In the genomic region with DNA sequence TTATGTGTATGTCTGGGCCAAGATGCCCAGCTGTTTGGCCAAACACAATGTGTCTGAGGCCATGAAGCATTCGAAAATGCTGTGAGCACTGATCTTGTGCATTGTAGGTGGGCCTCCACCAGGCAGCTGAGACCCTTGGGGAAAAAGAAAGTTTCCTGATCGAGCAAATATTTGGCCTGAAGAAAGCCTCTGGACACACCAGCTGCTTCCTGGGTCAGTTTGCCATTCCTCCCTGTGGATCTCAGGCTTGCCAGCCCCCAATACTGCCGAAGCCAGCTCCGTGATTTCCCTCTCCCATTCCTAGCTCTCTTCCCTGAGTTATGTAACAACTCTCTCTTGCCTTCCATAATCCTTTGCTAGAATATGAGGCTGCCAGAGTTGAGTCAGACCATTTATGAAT, we compare ENCODE assay signal across 24 mouse cellular contexts. TPM values are rescaled to one million over a fixed set of nuclear protein-coding genes. Genes with fewer than 3 reads are reported as not detected.
DNase-seq lines count a peak whose midpoint lies in the region; ATAC-seq lines count a peak whose summit lies in the region.
"Had no signal": no experiment of that assay in that cellular context is flagged by ENCODE, and none has a peak within 500 bp of the region (broad histone marks: within the 10 kb centered on the region; RNA-seq: fewer than 3 reads in every experiment).

No protein-coding gene starts in this region.

- H3K9me3 ChIP-seq in embryonic facial prominence, embryonic 12.5 days: no peaks in the 10 kb centered on the region
- H3K9me3 ChIP-seq in embryonic facial prominence, embryonic 10.5 days: no peaks in the 10 kb centered on the region
- H3K9me3 ChIP-seq in liver, embryonic 13.5 days (replicated peaks): no peaks in the 10 kb centered on the region
- no peaks in the 10 kb centered on the region for H3K9me3 ChIP-seq in liver, embryonic 12.5 days (replicated peaks)
- H3K9me3 ChIP-seq: embryonic facial prominence, embryonic 13.5 days; forebrain, embryonic 12.5 days; forebrain, embryonic 15.5 days; heart, embryonic 12.5 days; heart, embryonic 15.5 days; hindbrain, embryonic 12.5 days; hindbrain, embryonic 15.5 days had no signal

- no peaks in the 10 kb centered on the region for H3K27me3 ChIP-seq in embryonic facial prominence, embryonic 12.5 days
- H3K27me3 ChIP-seq in embryonic facial prominence, embryonic 10.5 days (replicated peaks; ENCODE audit: low read depth, poor library complexity, severe bottlenecking): no peaks in the 10 kb centered on the region
- no peaks in the 10 kb centered on the region for H3K27me3 ChIP-seq in liver, embryonic 13.5 days
- H3K27me3 ChIP-seq in liver, embryonic 12.5 days (replicated peaks): peaks cover 7% of the 10 kb centered on the region; the same call in 1 of the 2 replicates
- H3K27me3 ChIP-seq: embryonic facial prominence, embryonic 13.5 days; forebrain, embryonic 12.5 days; forebrain, embryonic 15.5 days; hindbrain, embryonic 12.5 days; hindbrain, embryonic 15.5 days had no signal

- no peak overlapping the region for H3K9ac ChIP-seq in embryonic facial prominence, embryonic 12.5 days
- no peak overlapping the region for H3K9ac ChIP-seq in liver, embryonic 13.5 days
- no peak overlapping the region for H3K9ac ChIP-seq in liver, embryonic 12.5 days
- H3K9ac ChIP-seq: embryonic facial prominence, embryonic 13.5 days; forebrain, embryonic 12.5 days; forebrain, embryonic 15.5 days; heart, embryonic 12.5 days; heart, embryonic 15.5 days; hindbrain, embryonic 12.5 days; hindbrain, embryonic 15.5 days had no signal

- no peak for DNase-seq in embryonic facial prominence, embryonic 10.5 days (ENCODE audit: low spot score)
- DNase-seq in gastrocnemius, adult 8-10 months (ENCODE audit: low spot score in 2 of 2): peak; percentile 7 to 46
- DNase-seq in gastrocnemius, postnatal 4 days (ENCODE audit: low spot score in 2 of 2): no peak
- no peak for DNase-seq in liver, embryonic 13.5 days
- DNase-seq: adrenal gland, adult 8-10 months; adrenal gland, postnatal 25 days; cerebellum, adult 11-12 months; cerebellum, adult 8-10 months; cerebellum, postnatal 14 days; kidney, adult 2 months had no signal

- 0 out of 2 replicates have a peak, but pooled peaks cover 3% of the 10 kb centered on the region for H3K4me1 ChIP-seq in embryonic facial prominence, embryonic 12.5 days
- peaks cover 4% of the 10 kb centered on the region for H3K4me1 ChIP-seq in embryonic facial prominence, embryonic 10.5 days
- H3K4me1 ChIP-seq in liver, embryonic 13.5 days (replicated peaks): peaks cover 14% of the 10 kb centered on the region; the same call in 1 of the 2 replicates
- H3K4me1 ChIP-seq in liver, embryonic 12.5 days: 0 out of 2 replicates have a peak, but pooled peaks cover 5% of the 10 kb centered on the region
- H3K4me1 ChIP-seq: forebrain, embryonic 15.5 days; hindbrain, embryonic 15.5 days had no signal

- no peak overlapping the region for H3K4me2 ChIP-seq in embryonic facial prominence, embryonic 12.5 days (replicated peaks)
- H3K4me2 ChIP-seq in liver, embryonic 13.5 days: peak overlapping the region; percentile 6; the same call in 1 of the 2 replicates
- no peak overlapping the region for H3K4me2 ChIP-seq in liver, embryonic 12.5 days
- H3K4me2 ChIP-seq: embryonic facial prominence, embryonic 13.5 days; forebrain, embryonic 12.5 days; forebrain, embryonic 15.5 days; heart, embryonic 12.5 days; heart, embryonic 15.5 days; hindbrain, embryonic 12.5 days; hindbrain, embryonic 15.5 days had no signal

- 75% methylated on average over 4 of the region's 4 CpGs for whole genome bisulfite sequencing in embryonic facial prominence, embryonic 12.5 days
- WGBS in embryonic facial prominence, embryonic 10.5 days: 76% methylated on average over 4 of the region's 4 CpGs
- WGBS in liver, embryonic 13.5 days (ENCODE audit: insufficient replicate concordance): 60% methylated on average over 4 of the region's 4 CpGs
- WGBS in liver, embryonic 12.5 days (ENCODE audit: insufficient replicate concordance): 58% methylated on average over 4 of the region's 4 CpGs

- no peak overlapping the region for H3K4me3 ChIP-seq in embryonic facial prominence, embryonic 12.5 days
- no peak overlapping the region for H3K4me3 ChIP-seq in embryonic facial prominence, embryonic 10.5 days
- H3K4me3 ChIP-seq in liver, embryonic 13.5 days (replicated peaks): no peak overlapping the region
- H3K4me3 ChIP-seq in liver, embryonic 12.5 days: no peak overlapping the region
- H3K4me3 ChIP-seq: embryonic facial prominence, embryonic 13.5 days; erythroblast, embryonic 14.5 days; forebrain, embryonic 12.5 days; forebrain, embryonic 15.5 days; heart, embryonic 12.5 days; heart, embryonic 15.5 days; hindbrain, embryonic 12.5 days; hindbrain, embryonic 15.5 days had no signal

- H3K27ac ChIP-seq in embryonic facial prominence, embryonic 12.5 days: 0 out of 2 replicates have a peak overlapping the region, but pooled peaks have one; percentile 25
- H3K27ac ChIP-seq in embryonic facial prominence, embryonic 10.5 days (replicated peaks): no peak overlapping the region
- H3K27ac ChIP-seq in liver, embryonic 13.5 days: no peak overlapping the region
- H3K27ac ChIP-seq in liver, embryonic 12.5 days: no peak overlapping the region
- H3K27ac ChIP-seq: embryonic facial prominence, embryonic 13.5 days; forebrain, embryonic 12.5 days; forebrain, embryonic 15.5 days; heart, embryonic 15.5 days; hindbrain, embryonic 12.5 days; hindbrain, embryonic 15.5 days had no signal

- ATAC-seq in embryonic facial prominence, embryonic 12.5 days (ENCODE audit: insufficient number of reproducible peaks, insufficient read depth, low FRiP score, low TSS enrichment): no peak
- ATAC-seq in liver, embryonic 13.5 days (ENCODE audit: low read depth): no peak
- ATAC-seq in liver, embryonic 12.5 days: no peak
- ATAC-seq: activated CD4-positive, CD25-positive, alpha-beta regulatory T cell, adult 4 months; forebrain, embryonic 15.5 days; intestine, postnatal 0 days had no signal

- H3K36me3 ChIP-seq in embryonic facial prominence, embryonic 12.5 days: no peaks in the 10 kb centered on the region
- no peaks in the 10 kb centered on the region for H3K36me3 ChIP-seq in embryonic facial prominence, embryonic 10.5 days (replicated peaks)
- no peaks in the 10 kb centered on the region for H3K36me3 ChIP-seq in liver, embryonic 13.5 days
- no peaks in the 10 kb centered on the region for H3K36me3 ChIP-seq in liver, embryonic 12.5 days
- H3K36me3 ChIP-seq: embryonic facial prominence, embryonic 13.5 days; forebrain, embryonic 12.5 days; forebrain, embryonic 15.5 days; heart, embryonic 12.5 days; heart, embryonic 15.5 days; hindbrain, embryonic 12.5 days; hindbrain, embryonic 15.5 days had no signal

RNA-seq across cellular contexts. Expression of a gene that starts 11.3 kb away (rescaled TPM):
- polyA plus RNA-seq in embryonic facial prominence, embryonic 12.5 days (2016; fragmentation: Nextera tagmentation; extraction: Ambion mirVana): 126 and 128 TPM in 2 replicates
- 12.0 and 18.1 TPM in 2 replicates for polyA plus RNA-seq in embryonic facial prominence, embryonic 10.5 days (2016; fragmentation: Nextera tagmentation; extraction: Ambion mirVana)
- total RNA-seq in gastrocnemius, adult 8-10 months (2022): 10 to 100 TPM; 47.3 to 59.0 (median 56.1) TPM
- 100 to 1,000 TPM; 110 to 127 TPM for total RNA-seq in gastrocnemius, postnatal 4 days (2021)
- polyA plus RNA-seq in liver, embryonic 13.5 days (2015; fragmentation: Nextera tagmentation; extraction: Ambion mirVana): 4.6 TPM in 2 replicates
- polyA plus RNA-seq in liver, embryonic 12.5 days (2016; fragmentation: Nextera tagmentation; extraction: Ambion mirVana): 5.9 and 6.9 TPM in 2 replicates
- total RNA-seq: granulocyte monocyte progenitor cell, adult 5-6 weeks; hematopoietic stem cell, adult 5-6 weeks had no signal
- polyA plus RNA-seq: activated CD4-positive, CD25-positive, alpha-beta regulatory T cell, adult 4 months had no signal

Comparison
In these comparisons a context has a peak if more than half of its experiments do, and no peak if none do; other contexts are left out.
1. DNase-seq: peak in gastrocnemius, adult 8-10 months (2 of 2); none in embryonic facial prominence, embryonic 10.5 days (single experiment), gastrocnemius, postnatal 4 days (0 of 2) and liver, embryonic 13.5 days (single experiment).